Mouse (Mus musculus) kidney, embryonic 16.5 days (tissue): ENCODE measurements around the gene Ppp4r1. TPM values are rescaled to one million over a fixed set of nuclear protein-coding genes. Genes with fewer than 3 reads are reported as not detected.

Experiments used
- ATAC-seq: fragments of 200-750 bp; cut with Nextera tagmentation; 2 replicates; pipeline ENCODE4 v1.8.0; 2017; ENCODE audit warnings: moderate TSS enrichment; ENCODE audit not compliant: low FRiP score, low TSS enrichment
- H3K27ac ChIP-seq: fragments of 300-500 bp; sonication (generic); 2 replicates; pipeline ENCODE4 v1.5.1; 2014; ENCODE audit warnings: low read length
- H3K27me3 ChIP-seq: fragments of 300-500 bp; sonication (generic); 2 replicates; pipeline ENCODE4 v1.6.1; 2014; ENCODE audit warnings: low read length, control low read depth, mixed read lengths; ENCODE audit not compliant: insufficient read depth
- H3K36me3 ChIP-seq: fragments of 300-500 bp; sonication (generic); 2 replicates; pipeline ENCODE4 v1.6.1; 2014; ENCODE audit warnings: low read length, control low read depth, mixed read lengths; ENCODE audit not compliant: insufficient read depth
- H3K4me1 ChIP-seq: fragments of 300-500 bp; sonication (generic); 2 replicates; pipeline ENCODE4 v1.6.1; 2014; ENCODE audit warnings: low read length, control low read depth, mixed read lengths; ENCODE audit not compliant: insufficient read depth
- H3K4me2 ChIP-seq: fragments of 300-500 bp; sonication (generic); replicated peaks from 2 replicates; pipeline ENCODE4 v1.6.1; 2014; ENCODE audit warnings: low read depth, low read length
- H3K4me3 ChIP-seq: fragments of 300-500 bp; sonication (generic); 2 replicates; pipeline ENCODE4 v1.5.1; 2014; ENCODE audit warnings: mild to moderate bottlenecking, low read length
- H3K9ac ChIP-seq: fragments of 300-500 bp; sonication (generic); replicated peaks from 2 replicates; pipeline ENCODE4 v1.6.1; 2014; ENCODE audit warnings: low read length
- H3K9me3 ChIP-seq: fragments of 300-500 bp; sonication (generic); 2 replicates; pipeline ENCODE4 v1.6.1; 2016; ENCODE audit warnings: low read length, control low read depth
- WGBS: fragments of 180-500 bp; shearing (Covaris S2); extraction: QIAGEN DNeasy Blood & Tissue Kit; methylation state at CpG from one replicate; pipeline ENCODE4 v1.1.7; 2014; 5-methylcytosine and 5-hydroxymethylcytosine counted together
- polyA plus RNA-seq: library from polyadenylated mRNA; unstranded; fragments of >200 nt; fragmentation: Nextera tagmentation; extraction: Ambion mirVana; gene quantifications from 2 replicates; pipeline ENCODE4 v1.2.1, GENCODE M21; 2015

The Ppp4r1 gene
- polyA plus RNA-seq, 1 experiment from 2014 or later, result 46.6 TPM

- Histone ChIP-seq H3K27me3 (no peaks in the 10 kb centered on the region), H3K27ac (no peak overlapping the region), H3K4me2 (no peak overlapping the region), H3K9me3 (peaks cover 10% of the 10 kb centered on the region; the same call in 1 of the 2 replicates), H3K4me3 (no peak overlapping the region), H3K9ac (no peak overlapping the region), H3K36me3 (0 out of 2 replicates have a peak, but pooled peaks cover 10% of the 10 kb centered on the region), H3K4me1 (no peaks in the 10 kb centered on the region; the same call in 1 of the 2 replicates)
- 70% methylated on average over 11 of the region's 11 CpGs for WGBS
- no peak for ATAC-seq
Observed at GRCm38 (mm10) chr17:65743664-65744330, 38.6 kb upstream of the Ppp4r1 start.

- Histone ChIP-seq H3K9ac (no peak overlapping the region), H3K4me2 (no peak overlapping the region), H3K36me3 (0 out of 2 replicates have a peak, but pooled peaks cover 10% of the 10 kb centered on the region), H3K4me1 (no peaks in the 10 kb centered on the region; the same call in 1 of the 2 replicates), H3K9me3 (peaks cover 10% of the 10 kb centered on the region; the same call in 1 of the 2 replicates), H3K4me3 (no peak overlapping the region), H3K27ac (no peak overlapping the region), H3K27me3 (no peaks in the 10 kb centered on the region)
- ATAC-seq, result no peak
- WGBS, result 80% methylated on average over 6 of the region's 6 CpGs
Observed at GRCm38 (mm10) chr17:65746314-65746713, 36.1 kb upstream of the Ppp4r1 start.

- 0 out of 2 replicates have a peak, but pooled peaks cover 8% of the 10 kb centered on the region for H3K36me3 ChIP-seq
- no peak for ATAC-seq
- H3K9me3 ChIP-seq, result peaks cover 14% of the 10 kb centered on the region
- no peak overlapping the region for H3K4me3 ChIP-seq
- no peak overlapping the region for H3K4me2 ChIP-seq
- H3K9ac ChIP-seq, result no peak overlapping the region
- H3K27ac ChIP-seq, result no peak overlapping the region
- WGBS, result 73% methylated on average over 6 of the region's 6 CpGs
- no peaks in the 10 kb centered on the region for H3K4me1 ChIP-seq
- no peaks in the 10 kb centered on the region for H3K27me3 ChIP-seq
Observed at GRCm38 (mm10) chr17:65748997-65749396, 33.4 kb upstream of the Ppp4r1 start.

GRCm38 (mm10) chr17:65749803-65750202 is 32.6 kb upstream of the Ppp4r1 start:
- Histone ChIP-seq H3K27ac (no peak overlapping the region), H3K4me1 (no peaks in the 10 kb centered on the region), H3K9ac (no peak overlapping the region), H3K27me3 (no peaks in the 10 kb centered on the region), H3K4me3 (no peak overlapping the region), H3K4me2 (no peak overlapping the region), H3K9me3 (peaks cover 13% of the 10 kb centered on the region), H3K36me3 (peaks cover 7% of the 10 kb centered on the region; the same call in 1 of the 2 replicates)
- WGBS, result 91% methylated on average over 7 of the region's 7 CpGs
- no peak for ATAC-seq

GRCm38 (mm10) chr17:65750301-65750700 is 32.1 kb upstream of the Ppp4r1 start:
- H3K27ac ChIP-seq, result no peak overlapping the region
- no peak overlapping the region for H3K9ac ChIP-seq
- no peaks in the 10 kb centered on the region for H3K4me1 ChIP-seq
- no peak overlapping the region for H3K4me3 ChIP-seq
- no peak for ATAC-seq
- peaks cover 4% of the 10 kb centered on the region; the same call in 1 of the 2 replicates for H3K36me3 ChIP-seq
- H3K9me3 ChIP-seq, result peaks cover 9% of the 10 kb centered on the region
- H3K27me3 ChIP-seq, result no peaks in the 10 kb centered on the region
- H3K4me2 ChIP-seq, result no peak overlapping the region

GRCm38 (mm10) chr17:65753130-65753529 is 29.2 kb upstream of the Ppp4r1 start:
- Histone ChIP-seq H3K9me3 (peaks cover 12% of the 10 kb centered on the region), H3K9ac (no peak overlapping the region), H3K27me3 (no peaks in the 10 kb centered on the region), H3K4me3 (no peak overlapping the region), H3K36me3 (peaks cover 4% of the 10 kb centered on the region; the same call in 1 of the 2 replicates), H3K27ac (no peak overlapping the region), H3K4me1 (no peaks in the 10 kb centered on the region), H3K4me2 (no peak overlapping the region)
- WGBS, result 92% methylated on average over 6 of the region's 6 CpGs
- no peak for ATAC-seq

- Histone ChIP-seq H3K4me1 (no peaks in the 10 kb centered on the region), H3K36me3 (peaks cover 8% of the 10 kb centered on the region), H3K9ac (no peak overlapping the region), H3K4me3 (no peak overlapping the region), H3K4me2 (no peak overlapping the region), H3K9me3 (peaks cover 11% of the 10 kb centered on the region), H3K27me3 (no peaks in the 10 kb centered on the region), H3K27ac (no peak overlapping the region)
- WGBS, result 94% methylated on average over 3 of the region's 3 CpGs
- ATAC-seq, result no peak
Observed at GRCm38 (mm10) chr17:65755857-65756256, 26.5 kb upstream of the Ppp4r1 start.

- no peak overlapping the region for H3K4me2 ChIP-seq
- H3K9ac ChIP-seq, result no peak overlapping the region
- H3K27ac ChIP-seq, result no peak overlapping the region
- 76% methylated on average over 6 of the region's 6 CpGs for WGBS
- H3K9me3 ChIP-seq, result peaks cover 11% of the 10 kb centered on the region
- H3K4me3 ChIP-seq, result no peak overlapping the region
- ATAC-seq, result no peak
- H3K27me3 ChIP-seq, result no peaks in the 10 kb centered on the region
- no peaks in the 10 kb centered on the region for H3K4me1 ChIP-seq
- H3K36me3 ChIP-seq, result peaks cover 8% of the 10 kb centered on the region
Observed at GRCm38 (mm10) chr17:65757150-65757549, 25.2 kb upstream of the Ppp4r1 start.

GRCm38 (mm10) chr17:65763221-65763620 is 19.2 kb upstream of the Ppp4r1 start:
- no peak for ATAC-seq
- Histone ChIP-seq H3K36me3 (peaks cover 4% of the 10 kb centered on the region; the same call in 1 of the 2 replicates), H3K4me1 (no peaks in the 10 kb centered on the region), H3K27ac (no peak overlapping the region), H3K9ac (no peak overlapping the region), H3K4me3 (no peak overlapping the region), H3K27me3 (no peaks in the 10 kb centered on the region), H3K9me3 (no peaks in the 10 kb centered on the region), H3K4me2 (no peak overlapping the region)
- WGBS, result 95% methylated on average over 14 of the region's 14 CpGs

GRCm38 (mm10) chr17:65768486-65768885 is 13.9 kb upstream of the Ppp4r1 start:
- WGBS, result 43% methylated on average over 5 of the region's 5 CpGs
- Histone ChIP-seq H3K27ac (no peak overlapping the region), H3K4me2 (no peak overlapping the region), H3K9ac (no peak overlapping the region), H3K4me1 (peaks cover 27% of the 10 kb centered on the region), H3K36me3 (no peaks in the 10 kb centered on the region), H3K27me3 (no peaks in the 10 kb centered on the region), H3K4me3 (no peak overlapping the region), H3K9me3 (no peaks in the 10 kb centered on the region)
- no peak; the same call in 1 of the 2 replicates for ATAC-seq
